Mouse (Mus musculus) left cerebral cortex, adult 9 months (tissue): Measurements from ENCODE around the gene Gdpd3.

ENCODE experiments used
- DNase-seq, 2 experiments: peaks; one replicate each; pipeline ENCODE4 v3.0.0; 2022; ENCODE audit warnings: low spot score in 2 of 2

The Gdpd3 gene

DNA sequence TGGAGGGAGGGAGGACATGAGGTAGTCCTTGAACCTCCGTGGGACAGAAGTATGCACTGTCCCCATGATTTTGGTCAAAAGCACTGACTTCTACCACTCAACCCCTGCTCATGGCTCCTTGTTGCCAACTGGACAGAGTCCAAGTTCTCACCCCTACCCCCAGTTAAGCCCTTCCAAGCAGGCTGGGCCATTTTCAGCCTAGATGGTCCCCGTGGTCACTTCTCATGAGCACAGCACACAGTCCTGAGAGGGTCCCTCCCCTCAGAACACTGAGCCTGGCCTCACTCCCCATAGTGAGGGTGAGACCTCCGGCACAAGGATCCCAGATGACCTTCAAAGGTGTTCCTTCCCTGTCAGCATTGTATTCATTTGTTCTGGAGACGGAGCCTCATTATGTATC lies 23.0 kb downstream of the Gdpd3 start:
- DNase-seq = no peak

DNA sequence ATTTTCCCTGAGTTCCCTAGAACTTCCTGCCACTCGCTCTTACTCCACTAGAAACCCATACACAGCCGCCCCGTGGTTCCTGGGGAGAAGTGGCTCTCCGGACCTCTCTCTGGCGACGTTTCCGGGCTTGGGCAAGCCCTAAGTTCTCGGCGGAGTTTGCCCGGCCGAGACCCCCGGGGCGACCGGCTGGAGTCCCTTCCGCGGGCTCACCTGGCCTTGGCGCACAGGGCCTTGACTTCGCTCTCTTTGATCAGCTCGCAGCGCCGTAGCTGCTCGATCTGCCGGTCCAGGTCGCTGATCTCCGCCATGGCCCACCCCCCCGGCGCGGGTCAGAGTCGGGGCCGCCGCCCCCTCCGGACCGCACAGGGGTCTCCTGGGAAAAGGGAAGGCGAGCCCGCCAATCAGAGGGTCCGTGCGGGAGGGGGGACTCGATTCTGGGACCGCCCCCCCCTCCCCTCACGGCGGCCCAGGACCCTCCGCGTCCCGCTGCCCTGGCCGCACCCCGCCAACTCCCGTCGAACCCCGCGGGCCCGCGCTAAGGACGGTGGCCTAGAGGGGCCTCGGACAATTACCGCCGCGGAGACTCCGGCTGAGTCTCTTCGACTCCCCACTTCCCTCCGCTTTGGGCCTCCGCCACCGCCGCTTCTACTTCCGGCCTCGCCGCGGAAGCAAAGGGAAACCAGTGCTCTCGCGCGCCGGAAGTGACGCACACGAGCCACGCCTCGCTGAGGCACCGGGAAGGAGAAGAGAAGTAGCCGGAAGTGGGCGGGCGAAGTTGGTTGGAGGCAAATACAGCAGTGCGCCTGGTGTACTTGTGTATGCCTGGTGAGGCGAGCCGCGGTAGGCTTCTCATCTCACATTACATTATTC lies 26.0 kb downstream of the Gdpd3 start, which contains the start of gene Ppp4c:
Gene Ppp4c, minus strand, starts transcription at position 646 of the 870 bp plus-strand sequence.
- DNase-seq = peak; percentile 87 to 96

DNA sequence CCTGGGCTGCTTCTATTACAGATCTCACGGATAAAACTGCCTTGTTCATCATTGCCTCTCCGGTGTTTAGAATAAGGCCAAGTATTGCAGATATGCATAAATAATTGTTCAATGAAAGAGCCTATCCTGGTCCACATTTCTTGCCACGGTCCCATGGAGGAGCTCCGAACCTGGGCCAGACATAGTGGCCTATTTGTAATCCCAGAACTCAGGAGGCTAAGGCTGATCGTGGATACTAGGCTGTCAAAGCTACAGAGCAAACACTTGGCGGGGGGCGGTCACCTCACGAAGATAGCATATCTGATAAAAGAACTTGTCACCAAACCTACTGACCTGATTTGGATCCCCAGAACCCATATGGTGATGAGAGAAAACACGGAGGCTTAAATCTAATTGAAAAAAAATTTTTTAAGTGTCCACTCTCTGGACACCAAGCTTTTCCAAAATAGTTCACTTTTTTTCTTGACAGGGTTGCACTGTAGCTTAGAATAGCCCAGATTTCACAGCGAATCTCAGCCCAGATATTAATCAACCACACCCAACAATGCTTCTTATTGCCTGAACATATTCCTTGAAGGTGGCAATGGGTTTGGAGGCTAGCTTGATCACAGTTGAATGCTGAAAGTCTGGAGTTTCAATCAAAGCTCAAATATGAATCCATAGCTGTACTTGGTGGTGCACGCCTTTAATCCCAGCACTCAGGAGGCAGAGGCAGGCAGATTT lies 26.7 kb downstream of the Gdpd3 start:
- DNase-seq = no peak

DNA sequence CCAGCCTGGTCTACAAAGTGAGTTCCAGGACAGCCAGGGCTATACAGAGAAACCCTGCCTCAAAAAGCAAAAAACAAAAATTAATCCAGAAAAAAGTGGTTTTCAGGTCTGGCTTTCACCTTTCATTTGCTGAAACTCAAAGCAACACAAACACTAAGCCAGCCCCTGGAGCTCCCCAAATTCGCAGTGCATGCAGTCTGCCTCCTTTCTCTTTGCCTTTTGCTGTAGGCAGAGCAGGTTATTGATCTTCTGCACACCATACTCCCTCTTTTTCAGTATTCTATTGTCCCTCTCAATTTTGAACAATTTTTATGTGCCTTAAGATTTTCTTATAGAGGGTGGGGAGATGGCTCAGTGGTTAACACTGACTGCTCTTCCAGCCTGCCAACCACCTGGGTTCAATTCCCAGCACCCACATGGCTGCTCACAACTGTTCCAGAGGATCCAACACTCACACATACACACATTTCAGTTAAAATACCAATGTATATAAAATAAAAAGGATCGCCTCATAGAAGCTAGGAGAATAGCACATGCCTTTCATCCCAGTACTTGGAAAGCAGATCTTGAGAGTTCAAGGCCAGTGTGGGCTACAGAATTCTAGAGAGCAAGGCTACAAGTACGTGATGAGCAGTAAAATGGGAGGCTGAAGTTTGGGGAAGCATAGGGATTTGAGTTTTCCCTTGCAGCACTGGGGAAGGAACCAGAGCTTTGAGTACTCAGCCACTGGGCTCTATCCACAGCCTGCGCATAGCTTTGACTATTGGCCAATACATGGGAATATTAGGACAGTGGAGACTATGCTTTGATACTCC lies 27.5 kb downstream of the Gdpd3 start:
- no peak for DNase-seq

DNA sequence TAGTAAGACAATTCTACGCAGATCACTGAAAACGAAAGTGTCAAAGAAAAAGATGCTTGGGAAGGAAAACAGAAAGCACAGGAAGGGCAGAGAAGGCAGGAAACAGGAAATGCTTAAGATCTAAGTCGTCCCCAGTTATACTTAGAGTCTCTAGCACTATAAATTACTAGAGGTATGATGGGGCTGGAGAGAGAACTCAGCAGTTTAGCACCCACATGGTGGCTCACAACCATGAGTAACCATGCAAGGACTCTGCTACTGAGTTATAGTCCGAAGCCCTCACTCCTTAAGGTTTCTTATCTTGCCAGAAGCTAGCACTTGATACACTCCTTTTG lies 28.1 kb downstream of the Gdpd3 start:
- DNase-seq = no peak

DNA sequence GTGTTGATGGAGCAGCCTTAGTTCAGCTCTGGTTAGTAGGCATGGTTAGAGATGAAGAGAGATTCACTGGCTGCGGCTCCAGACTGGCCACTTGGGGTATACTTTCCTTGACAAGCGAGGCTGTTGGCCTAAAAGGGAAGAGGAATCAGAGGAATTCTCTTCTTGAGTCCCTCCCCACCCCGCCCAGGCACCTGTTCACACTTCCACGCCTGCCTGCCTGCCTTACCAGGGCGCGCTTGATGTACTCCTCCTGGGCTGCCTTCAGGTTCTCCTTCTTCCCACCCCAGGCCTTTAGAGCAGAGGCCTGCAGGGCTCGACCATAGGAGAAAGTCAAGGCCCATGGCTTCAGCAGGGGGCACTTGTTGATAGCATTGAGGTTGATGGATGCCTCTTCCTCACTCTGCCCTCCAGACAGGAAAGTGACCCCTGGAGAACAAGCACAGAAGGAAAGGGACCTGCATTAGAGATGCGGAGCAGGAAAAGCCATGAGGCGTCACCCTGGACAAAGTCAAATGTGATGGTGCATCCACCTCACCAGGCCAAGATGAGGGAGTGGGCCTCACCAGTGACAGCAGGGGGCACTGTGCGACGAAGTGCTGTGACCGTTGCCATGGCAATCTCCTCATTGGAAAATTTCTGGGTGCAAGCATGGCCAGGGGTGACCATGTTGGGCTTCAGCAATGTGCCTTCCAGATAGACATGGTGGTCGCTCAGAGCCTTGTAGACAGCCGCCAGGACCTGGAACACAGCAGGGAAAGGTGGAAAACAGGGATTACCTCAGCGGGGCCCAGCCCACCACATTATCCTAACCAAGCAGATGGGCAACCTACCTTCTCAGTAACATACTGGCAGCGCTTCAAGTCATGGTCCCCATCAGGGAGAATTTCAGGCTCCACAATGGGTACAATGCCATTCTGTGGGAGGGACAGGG lies 29.5 kb downstream of the Gdpd3 start:
- DNase-seq = no peak

DNA sequence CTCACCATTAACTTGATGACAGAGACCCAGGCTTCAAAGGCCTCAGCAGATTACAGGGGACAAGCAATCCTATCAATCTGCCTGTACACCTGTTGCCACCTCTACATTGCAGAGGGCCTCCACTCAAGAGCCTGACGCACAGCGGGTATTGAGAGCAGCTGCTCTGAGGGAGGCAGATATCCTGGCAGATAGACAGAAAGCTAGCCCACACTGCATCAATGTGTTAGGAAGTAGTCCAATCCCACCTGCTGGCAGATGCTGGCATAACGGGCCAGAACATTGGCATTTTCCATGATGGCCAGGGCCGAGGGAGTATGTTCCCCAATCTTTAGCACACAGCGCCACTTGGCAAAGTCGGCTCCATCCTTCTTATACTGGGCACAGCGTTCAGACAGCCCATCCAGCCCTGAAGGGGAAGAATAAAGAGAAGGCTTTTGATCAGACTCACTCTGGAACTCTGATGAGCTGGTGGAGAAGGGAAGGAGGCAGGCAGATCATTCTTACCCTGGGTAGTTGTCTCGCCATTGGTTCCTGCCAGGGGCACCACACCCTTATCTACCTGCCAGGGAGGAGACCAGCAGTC lies 30.3 kb downstream of the Gdpd3 start:
- DNase-seq = peak in 1 of 2 experiments; percentile 72

DNA sequence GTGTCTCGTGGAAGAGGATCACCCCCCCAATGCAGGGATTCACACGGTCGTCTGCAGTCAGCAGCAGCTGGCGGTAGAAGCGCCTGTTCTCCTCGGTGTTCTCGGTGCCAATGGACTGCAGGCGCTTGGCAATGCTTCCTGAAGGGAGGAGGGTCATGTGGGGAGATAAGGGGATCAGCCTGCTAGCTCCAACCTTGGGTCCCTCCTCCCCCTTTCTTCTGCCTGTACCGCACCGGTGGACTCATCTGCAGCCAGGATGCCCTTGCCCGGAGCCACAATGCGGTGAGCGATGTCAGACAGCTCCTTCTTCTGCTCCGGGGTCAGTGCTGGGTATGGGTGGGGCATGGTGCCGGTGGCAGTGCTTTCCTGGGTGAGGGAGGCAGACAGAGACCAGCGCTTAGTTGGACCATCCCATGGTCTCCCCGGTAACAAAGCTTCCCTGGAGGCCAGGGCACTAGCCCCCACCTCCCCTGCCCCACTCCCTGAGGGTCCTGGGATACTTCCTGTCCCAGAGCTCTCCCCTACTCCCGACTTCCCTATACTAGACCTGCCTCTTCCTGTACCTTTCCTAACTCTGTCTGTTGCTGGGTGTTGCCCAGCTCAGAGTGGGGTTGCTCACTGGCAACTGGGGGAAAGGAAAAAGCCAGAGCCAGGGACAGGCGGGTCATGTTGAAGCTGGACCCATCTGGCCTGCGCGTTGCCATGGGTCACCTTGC lies 31.4 kb downstream of the Gdpd3 start, which contains the start of gene Fam57b:
Gene Fam57b, plus strand, starts transcription at position 258 of the 716 bp plus-strand sequence.
- DNase-seq = no peak

DNA sequence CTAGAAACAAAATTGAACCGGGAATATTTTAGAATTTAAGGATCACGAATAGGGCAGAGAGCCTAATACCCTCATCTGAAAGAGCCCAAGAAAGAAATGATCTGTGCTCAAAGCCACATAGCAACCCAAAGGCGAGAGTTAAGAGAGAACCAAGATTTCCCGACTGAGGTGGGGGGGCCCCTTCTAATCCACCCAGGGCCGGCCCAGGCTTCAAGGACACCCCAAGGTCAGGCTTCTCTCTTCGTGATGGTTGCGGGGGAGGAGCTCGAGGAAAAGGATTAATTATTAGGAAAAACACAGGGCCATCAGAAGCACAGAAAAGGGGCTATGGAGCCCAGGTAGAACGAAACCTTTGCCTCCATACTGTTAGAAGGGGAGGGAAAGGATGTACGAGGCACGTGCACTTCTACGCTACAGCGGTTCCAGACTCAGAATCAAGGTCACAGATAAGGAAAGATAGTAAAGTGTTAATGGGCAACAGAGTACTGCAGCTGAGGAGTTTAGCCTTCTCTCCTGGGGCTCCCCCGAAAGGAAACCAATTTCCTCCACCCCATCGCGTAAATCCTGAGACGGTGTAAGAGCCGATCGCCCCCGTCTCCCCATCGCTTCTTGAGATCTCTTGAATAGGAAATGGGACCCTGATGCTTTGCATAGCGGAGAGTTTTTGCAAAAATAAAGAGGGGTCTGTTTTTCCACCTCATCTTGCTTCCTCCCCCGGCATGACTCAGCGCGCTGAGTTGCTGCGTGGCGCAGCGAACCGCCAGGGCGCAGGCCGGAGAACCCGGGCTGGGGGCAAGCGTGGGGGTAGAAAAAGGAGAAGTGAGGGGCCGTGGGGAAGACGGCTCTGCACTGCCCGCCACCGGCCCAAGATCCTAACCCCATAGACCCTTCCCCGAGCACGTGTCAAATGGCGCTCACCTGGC lies 32.3 kb downstream of the Gdpd3 start:
- DNase-seq = no peak

DNA sequence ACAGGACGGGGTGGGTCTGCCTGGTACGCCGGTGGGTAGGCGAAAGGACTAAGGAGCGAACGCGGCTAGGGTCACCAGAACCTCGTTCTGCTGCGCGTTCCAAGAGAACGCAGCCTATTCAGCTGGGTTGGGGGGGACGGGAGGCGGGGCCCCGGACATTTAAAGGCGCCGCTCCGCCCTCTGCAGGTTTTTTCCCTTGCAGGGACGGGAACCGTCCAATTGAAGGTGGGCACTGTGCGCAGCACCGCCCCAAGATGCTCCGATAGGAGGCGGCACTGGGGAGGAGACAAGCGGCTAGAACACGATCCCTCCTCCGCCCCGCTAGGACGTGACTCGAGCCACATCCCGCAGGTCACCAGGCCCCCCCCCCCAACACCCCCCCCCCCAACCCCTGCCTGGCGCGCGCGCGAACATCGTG lies 32.9 kb downstream of the Gdpd3 start:
- peak; percentile 96 to 98 for DNase-seq

DNA sequence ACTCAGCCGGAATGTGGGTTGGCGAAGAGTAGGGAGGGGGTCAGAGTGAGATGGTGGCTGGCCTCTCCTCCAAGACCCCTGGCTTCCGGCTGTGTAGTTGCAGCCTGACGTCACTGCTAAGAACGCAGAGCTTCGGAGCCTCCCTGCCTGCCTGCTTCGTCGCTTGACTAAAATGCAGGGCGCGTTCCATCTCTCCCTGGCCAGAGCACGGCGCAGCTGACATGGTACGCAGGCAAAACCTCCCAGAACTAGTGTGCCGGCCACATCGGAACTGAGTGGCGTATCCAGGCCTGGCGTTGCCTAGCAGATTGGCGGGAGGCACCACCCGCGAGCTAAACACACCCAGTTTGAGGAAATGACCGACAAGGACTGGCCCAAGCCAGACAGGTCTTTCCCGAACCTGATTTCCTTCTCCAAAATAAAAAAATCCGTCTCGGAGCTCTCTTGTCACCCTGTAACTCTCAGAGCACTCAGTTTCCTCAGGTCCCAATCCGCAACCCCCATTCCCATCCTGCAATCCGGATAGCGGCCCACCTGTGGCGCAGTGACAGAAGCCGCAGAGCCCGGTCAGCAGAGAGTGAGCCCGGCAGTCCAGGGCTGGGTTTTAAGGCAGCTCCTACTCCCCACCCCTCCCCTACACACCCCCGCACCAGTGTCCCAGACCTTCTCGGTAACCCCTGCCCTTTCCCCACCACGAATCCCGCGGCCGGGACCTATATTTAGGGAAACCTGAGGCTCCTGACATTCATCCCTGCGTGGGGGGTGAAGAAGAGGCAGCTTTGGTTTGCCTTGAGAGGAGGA lies 33.5 kb downstream of the Gdpd3 start:
- DNase-seq = peak in 1 of 2 experiments; percentile 89

DNA sequence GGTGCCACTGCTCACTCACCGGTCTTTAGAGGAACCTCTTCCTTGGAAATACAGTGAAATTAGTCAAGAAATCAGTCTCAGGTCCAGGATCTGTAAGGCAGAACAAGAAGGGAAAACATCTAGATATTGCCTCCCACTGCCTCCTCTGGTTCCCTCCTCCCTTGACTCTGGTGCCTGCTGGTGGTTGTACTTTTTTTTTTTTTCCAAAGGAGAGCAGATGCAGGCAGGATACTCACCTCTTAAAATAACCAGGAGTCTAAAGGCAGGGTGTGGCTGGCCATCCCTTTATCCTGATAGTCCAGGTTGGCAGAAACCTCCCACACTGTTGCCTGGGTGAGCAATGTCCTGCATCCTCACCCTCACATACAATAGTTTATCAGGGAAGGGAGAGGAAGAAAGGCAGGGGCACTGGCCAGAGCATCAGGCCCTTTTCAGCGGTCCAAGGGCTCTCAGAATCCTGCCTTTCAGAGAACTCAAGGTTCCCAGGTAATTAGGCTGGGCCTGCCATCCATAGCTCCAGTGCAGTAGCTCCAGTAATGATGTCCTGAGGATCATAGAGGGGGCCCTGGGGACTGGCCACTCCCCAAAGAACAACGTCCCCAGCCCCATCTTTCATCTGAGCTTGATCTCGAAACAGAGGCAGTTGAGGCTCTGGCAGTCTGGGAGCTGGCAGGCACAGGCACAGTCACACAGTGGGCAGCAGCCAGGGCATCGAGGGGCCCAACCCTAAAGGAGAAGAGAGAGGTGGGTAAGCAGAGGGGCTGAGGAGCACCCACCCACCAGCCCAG lies 34.3 kb downstream of the Gdpd3 start:
- peak in 1 of 2 experiments; percentile 65 for DNase-seq

DNA sequence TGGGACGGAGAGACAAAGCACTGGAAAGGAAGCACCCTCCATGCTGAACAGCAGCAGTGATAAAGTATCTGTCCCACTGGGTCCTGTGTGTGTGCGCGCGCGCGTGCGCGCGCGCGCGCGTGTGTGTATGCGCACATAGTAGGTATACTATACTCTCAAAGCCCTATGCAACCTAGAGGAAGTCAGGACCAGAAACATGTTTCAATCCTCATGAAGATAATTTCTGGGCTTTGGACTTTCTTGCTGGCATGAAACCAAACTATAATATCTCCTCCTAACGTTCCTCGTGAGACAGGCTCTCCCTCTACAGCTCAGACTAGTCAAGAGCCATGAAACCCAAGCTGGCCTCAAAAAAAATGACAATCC lies 34.9 kb downstream of the Gdpd3 start:
- DNase-seq = no peak

DNA sequence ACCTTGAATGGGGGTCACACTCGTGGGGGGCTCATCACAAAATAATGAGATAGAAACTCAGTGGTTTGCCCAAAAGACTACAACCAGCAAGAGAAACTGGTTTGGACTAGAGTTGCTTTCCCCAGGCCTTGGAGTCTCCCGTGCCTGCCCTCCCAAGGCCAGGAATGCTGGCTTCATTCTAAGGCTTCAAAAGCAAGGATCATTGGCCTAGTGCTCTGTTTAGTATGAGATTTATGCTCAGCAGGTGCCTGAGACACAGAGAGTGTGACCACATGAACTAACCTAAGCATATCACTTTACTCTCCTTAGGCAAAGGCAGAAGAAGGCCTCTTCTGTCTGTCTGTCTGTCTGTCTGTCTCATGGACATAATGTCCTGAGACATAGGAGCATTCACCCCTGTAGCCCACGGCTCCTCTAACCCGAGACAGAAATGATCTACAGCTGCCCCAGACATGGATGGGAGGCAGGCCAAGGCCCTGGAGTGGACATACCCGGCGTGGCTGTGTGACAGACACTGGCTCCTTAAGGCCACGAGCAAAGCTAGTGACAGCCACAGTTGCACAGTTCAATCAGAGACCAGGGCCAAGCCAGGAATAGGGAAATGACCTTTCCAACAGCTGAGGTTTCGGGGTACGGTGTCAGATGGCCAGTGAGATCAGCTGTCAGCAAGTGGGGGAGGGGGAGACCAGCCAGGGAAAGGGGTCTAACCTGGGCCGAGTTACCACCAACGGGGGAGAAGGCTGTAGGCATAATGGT lies 36.2 kb downstream of the Gdpd3 start:
- DNase-seq = no peak

DNA sequence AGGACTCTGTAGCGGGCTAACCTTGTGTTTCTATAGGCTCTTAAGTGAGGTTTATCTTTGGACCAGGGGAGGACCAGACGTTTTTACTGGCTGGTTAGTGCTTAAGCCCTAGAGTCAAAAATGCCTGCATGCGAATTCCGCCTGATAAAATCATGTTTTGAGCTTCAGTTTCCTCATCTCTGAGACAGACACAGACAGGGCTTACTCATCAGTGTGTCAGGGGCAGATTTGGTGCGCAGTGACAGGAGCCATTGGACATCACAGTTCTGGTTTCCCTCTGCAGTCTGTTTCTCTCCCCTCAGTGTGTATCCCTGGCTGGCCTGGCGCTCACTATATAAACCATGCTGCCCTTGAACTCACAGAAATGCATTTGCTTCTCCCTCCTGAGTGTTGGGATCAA lies 37.0 kb downstream of the Gdpd3 start:
- DNase-seq = no peak

DNA sequence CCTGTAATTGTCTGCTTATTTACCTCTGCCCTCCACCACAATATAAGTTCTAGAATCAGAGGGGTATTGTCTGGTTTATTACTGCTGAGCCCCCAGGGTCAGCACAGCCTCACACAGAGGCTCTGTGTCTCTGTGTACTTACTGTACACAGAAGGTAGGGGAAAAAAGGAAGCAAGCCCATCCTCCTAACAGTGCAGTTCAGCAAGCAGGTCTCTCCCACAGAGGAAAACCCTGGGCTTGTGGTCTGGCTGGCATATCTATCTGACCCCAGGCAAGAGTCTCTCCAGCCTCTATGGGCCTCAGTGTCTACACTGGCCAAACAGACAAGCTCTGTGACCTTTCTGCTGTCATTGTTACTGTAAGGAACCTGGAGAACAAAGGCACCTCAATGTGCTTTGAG lies 37.6 kb downstream of the Gdpd3 start:
- no peak for DNase-seq

DNA sequence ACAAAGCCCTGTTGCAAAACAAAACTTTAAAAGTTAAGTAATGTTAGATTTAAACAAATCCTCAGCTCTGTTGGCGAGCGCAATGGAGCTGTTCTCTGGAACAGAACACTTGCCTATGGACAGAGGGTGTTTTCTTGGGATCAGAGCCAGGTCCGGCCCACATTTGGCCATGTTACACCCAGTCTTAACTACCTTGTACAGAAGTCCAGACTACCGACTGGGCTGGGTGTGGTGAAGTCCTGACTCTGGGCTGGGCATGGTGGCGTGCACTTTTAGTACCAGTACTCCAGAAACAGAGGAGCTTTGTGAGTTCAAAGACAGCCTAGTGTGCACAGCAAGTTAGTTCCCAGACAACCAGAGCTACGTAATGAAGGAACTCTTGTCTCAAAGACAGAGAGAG lies 40.8 kb downstream of the Gdpd3 start:
- no peak for DNase-seq
